Mouse (Mus musculus) lung, embryonic 14.5 days (tissue): ENCODE measurements around the gene Rundc1. TPM values are rescaled to one million over a fixed set of nuclear protein-coding genes. Genes with fewer than 3 reads are reported as not detected.
"Not testable (repeated sequence)": the region's sequence is repeated elsewhere in the genome, so short reads cannot be mapped to it uniquely, and the experiment has no call there.

ENCODE experiments used
- ATAC-seq: fragments of 200-750 bp; cut with Nextera tagmentation; 2 replicates; pipeline ENCODE4 v1.8.0; 2017; ENCODE audit warnings: mild to moderate bottlenecking, moderate TSS enrichment, moderate library complexity; ENCODE audit not compliant: insufficient read depth
- DNase-seq: peaks from one replicate; pipeline ENCODE4 v3.0.0-alpha.2; 2015
- H3K27ac ChIP-seq: fragments of 300-500 bp; sonication (generic); 2 replicates; pipeline ENCODE4 v1.5.1; 2014; ENCODE audit warnings: low read depth, mild to moderate bottlenecking, moderate library complexity
- H3K27me3 ChIP-seq: fragments of 300-500 bp; sonication (generic); 2 replicates; pipeline ENCODE4 v1.6.1; 2014; ENCODE audit warnings: low read length, control low read depth; ENCODE audit not compliant: insufficient read depth
- H3K36me3 ChIP-seq: fragments of 300-500 bp; sonication (generic); 2 replicates; pipeline ENCODE4 v1.6.1; 2014; ENCODE audit warnings: control low read depth; ENCODE audit not compliant: insufficient read depth
- H3K4me1 ChIP-seq: fragments of 300-500 bp; sonication (generic); 2 replicates; pipeline ENCODE4 v1.6.1; 2014; ENCODE audit warnings: antibody characterized with exemption, control low read depth; ENCODE audit not compliant: insufficient read depth
- H3K4me2 ChIP-seq: fragments of 300-500 bp; sonication (generic); 2 replicates; pipeline ENCODE4 v1.6.1; 2014; ENCODE audit warnings: mild to moderate bottlenecking
- H3K4me3 ChIP-seq: fragments of 300-500 bp; sonication (generic); 2 replicates; pipeline ENCODE4 v1.5.1; 2014; ENCODE audit warnings: low read depth, low read length
- H3K9ac ChIP-seq: fragments of 300-500 bp; sonication (generic); 2 replicates; pipeline ENCODE4 v1.6.1; 2014
- H3K9me3 ChIP-seq: fragments of 300-500 bp; sonication (generic); 2 replicates; pipeline ENCODE4 v1.6.1; 2016; ENCODE audit warnings: low read depth, low read length, control low read depth
- CTCF ChIP-seq: IDR thresholded peaks from 2 replicates; pipeline ENCODE4 v1.5.1; 2016; ENCODE audit warnings: antibody characterized with exemption, low read depth
- WGBS: fragments of 180-500 bp; shearing (Covaris S2); extraction: QIAGEN DNeasy Blood & Tissue Kit; methylation state at CpG from one replicate; pipeline ENCODE4 v1.1.7; 2014; 5-methylcytosine and 5-hydroxymethylcytosine counted together
- polyA plus RNA-seq: library from polyadenylated mRNA; unstranded; fragments of >200 nt; fragmentation: Nextera tagmentation; extraction: Ambion mirVana; gene quantifications from 2 replicates; pipeline ENCODE4 v1.2.1, GENCODE M21; 2014

Gene Rundc1
- polyA plus RNA-seq, 1 experiment from 2014 or later = 17.4 TPM

DNA sequence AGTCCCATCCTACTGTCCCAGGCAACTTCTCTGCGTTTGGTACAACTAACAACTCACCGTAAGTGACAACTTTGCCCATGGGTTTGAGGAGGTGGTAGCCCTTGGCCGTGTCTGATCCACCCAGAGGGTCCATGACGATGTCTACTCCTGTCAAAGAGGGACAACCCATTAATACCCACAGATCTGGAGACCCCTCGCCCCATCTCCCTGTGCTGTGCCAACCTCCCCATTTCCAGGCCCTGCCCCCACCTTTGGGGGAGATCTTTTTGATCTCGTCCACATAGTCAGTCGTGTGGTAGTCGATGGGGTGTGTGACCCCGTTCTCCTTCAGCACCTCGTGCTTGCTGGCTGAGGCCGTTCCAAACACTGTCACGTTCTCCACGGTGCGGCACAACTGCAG is 37.3 kb downstream of the Rundc1 start:
- H3K9ac ChIP-seq = no peak overlapping the region
- H3K4me2 ChIP-seq = no peak overlapping the region
- WGBS = 77% methylated on average over 14 of the region's 14 CpGs
- no peak for ATAC-seq
- H3K4me1 ChIP-seq = peaks cover 5% of the 10 kb centered on the region; the same call in 1 of the 2 replicates
- H3K4me3 ChIP-seq = no peak overlapping the region
- DNase-seq = no peak
- H3K27me3 ChIP-seq = no peaks in the 10 kb centered on the region
- no peak for TF ChIP-seq CTCF
- H3K9me3 ChIP-seq = no peaks in the 10 kb centered on the region
- no peak overlapping the region for H3K27ac ChIP-seq
- peaks cover 26% of the 10 kb centered on the region; the same call in 1 of the 2 replicates for H3K36me3 ChIP-seq

- no peak for ATAC-seq
- no peaks in the 10 kb centered on the region for H3K9me3 ChIP-seq
- no peaks in the 10 kb centered on the region for H3K27me3 ChIP-seq
- H3K9ac ChIP-seq = no peak overlapping the region
- no peak overlapping the region for H3K27ac ChIP-seq
- peaks cover 5% of the 10 kb centered on the region; the same call in 1 of the 2 replicates for H3K4me1 ChIP-seq
- TF ChIP-seq CTCF = no peak
- 23% methylated on average over 13 of the region's 13 CpGs for WGBS
- peak; percentile 46 for DNase-seq
- peak overlapping the region; percentile 97; the same call in 1 of the 2 replicates for H3K4me2 ChIP-seq
- peaks cover 26% of the 10 kb centered on the region; the same call in 1 of the 2 replicates for H3K36me3 ChIP-seq
- H3K4me3 ChIP-seq = no peak overlapping the region
Observed at GRCm38 (mm10) chr11:101462583-101463440, 37.9 kb downstream of the Rundc1 start.

GRCm38 (mm10) chr11:101464211-101465100 is 39.6 kb downstream of the Rundc1 start, which contains the start of gene Rnd2:
Gene Rnd2, plus strand, starts transcription at chr11:101464999.
- peak; percentile 59 for DNase-seq
- peak within 1 kb of the TSS; percentile 79 for H3K27ac ChIP-seq
- ATAC-seq = peak; percentile 7; the same call in 1 of the 2 replicates
- H3K27me3 ChIP-seq = no peaks in the 10 kb centered on the region
- H3K36me3 ChIP-seq = peaks cover 22% of the 10 kb centered on the region; the same call in 1 of the 2 replicates
- no peak for TF ChIP-seq CTCF
- peaks cover 5% of the 10 kb centered on the region; the same call in 1 of the 2 replicates for H3K4me1 ChIP-seq
- WGBS = 13% methylated on average over 12 of the region's 12 CpGs
- peak within 1 kb of the TSS; percentile 97 for H3K4me2 ChIP-seq
- peak within 1 kb of the TSS; percentile 74 for H3K4me3 ChIP-seq
- H3K9ac ChIP-seq = peak within 1 kb of the TSS; percentile 62
- H3K9me3 ChIP-seq = no peaks in the 10 kb centered on the region

- DNase-seq = peak; percentile 56
- peak; percentile 30; the same call in 1 of the 2 replicates for TF ChIP-seq CTCF
- Histone ChIP-seq H3K27me3 (no peaks in the 10 kb centered on the region), H3K9me3 (no peaks in the 10 kb centered on the region), H3K4me3 (peak overlapping the region; percentile 74), H3K27ac (peak overlapping the region; percentile 79), H3K4me1 (peaks cover 5% of the 10 kb centered on the region; the same call in 1 of the 2 replicates), H3K9ac (peak overlapping the region; percentile 62), H3K36me3 (peaks cover 19% of the 10 kb centered on the region; the same call in 1 of the 2 replicates), H3K4me2 (peak overlapping the region; percentile 97)
- peak; percentile 30 for ATAC-seq
- WGBS = under 1% methylated on average over 51 of the region's 51 CpGs
Observed at GRCm38 (mm10) chr11:101465101-101465868, 40.4 kb downstream of the Rundc1 start.

GRCm38 (mm10) chr11:101465869-101466551 is 41.1 kb downstream of the Rundc1 start, which contains the start of gene Vat1:
Gene Vat1, minus strand, starts transcription at chr11:101466230.
- peak; percentile 76 for DNase-seq
- Histone ChIP-seq H3K4me1 (peaks cover 5% of the 10 kb centered on the region; the same call in 1 of the 2 replicates), H3K4me2 (peak within 1 kb of the TSS; percentile 98), H3K9ac (peak within 1 kb of the TSS; percentile 62), H3K9me3 (no peaks in the 10 kb centered on the region), H3K27me3 (no peaks in the 10 kb centered on the region), H3K27ac (peak within 1 kb of the TSS; percentile 79), H3K36me3 (peaks cover 15% of the 10 kb centered on the region; the same call in 1 of the 2 replicates), H3K4me3 (peak within 1 kb of the TSS; percentile 74)
- WGBS = 1% methylated on average over 60 of the region's 60 CpGs
- no peak for TF ChIP-seq CTCF
- peak; percentile 59; the same call in 1 of the 2 replicates for ATAC-seq

DNA sequence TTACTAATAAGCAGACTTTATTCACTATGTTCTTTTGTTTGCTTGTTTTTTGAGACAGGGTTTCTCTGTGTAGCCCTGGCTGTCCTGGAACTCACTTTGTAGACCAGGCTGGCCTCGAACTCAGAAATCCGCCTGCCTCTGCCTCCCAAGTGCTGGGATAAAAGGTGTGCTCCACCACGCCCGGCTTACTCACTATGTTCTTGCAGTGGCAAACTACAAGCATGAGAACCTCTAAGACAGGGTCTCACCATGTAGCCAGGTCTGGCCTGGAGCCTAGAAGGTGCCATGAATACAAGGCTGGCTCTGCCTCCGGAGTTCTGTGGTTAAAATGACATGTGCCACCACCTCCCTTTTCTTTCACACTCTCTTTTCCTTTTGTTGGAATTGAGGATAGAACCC is 41.7 kb downstream of the Rundc1 start:
- 51% methylated on average over 5 of the region's 5 CpGs for WGBS
- not testable (repeated sequence) for DNase-seq, H3K27ac ChIP-seq, H3K36me3 ChIP-seq, H3K27me3 ChIP-seq, H3K9ac ChIP-seq, H3K9me3 ChIP-seq, H3K4me1 ChIP-seq, ATAC-seq
- Histone ChIP-seq H3K4me3 (peak overlapping the region; percentile 74), H3K4me2 (peak overlapping the region; percentile 97)
